Mouse (Mus musculus): Measurements from ENCODE around the gene Gm4353. TPM values are rescaled to one million over a fixed set of nuclear protein-coding genes. Genes with fewer than 3 reads are reported as not detected.

The Gm4353 gene
- total and polyA plus RNA-seq, 3 experiments, result 1.4 to 2.0 TPM; not detected in 1

GRCm38 (mm10) chr7:116124057-116124456 lies 39.6 kb upstream of the Gm4353 start:
- ATAC-seq (ENCODE audit: extremely low read depth, insufficient number of reproducible peaks, low FRiP score, poor library complexity, severe bottlenecking), result no peak
- H3K4me3 ChIP-seq (ENCODE audit: low read depth, low read length), result no peak overlapping the region
- no peaks in the 10 kb centered on the region for H3K4me1 ChIP-seq (ENCODE audit: insufficient read depth, low read depth, low read length)
- H3K9me3 ChIP-seq (replicated peaks), result no peaks in the 10 kb centered on the region; the same call in 1 of the 2 replicates
- no peaks in the 10 kb centered on the region for H3K27me3 ChIP-seq (ENCODE audit: insufficient read depth, low read length)
- peaks cover 57% of the 10 kb centered on the region for H3K36me3 ChIP-seq (replicated peaks)
- no peak for DNase-seq (ENCODE audit: low spot score)
- no peak for TF ChIP-seq GATA2 (IDR thresholded peaks at IDR 0.05; ENCODE audit: borderline replicate concordance, low read depth, low read length)
- TF ChIP-seq TAL1 (conservative IDR thresholded peaks at IDR 0.05; ENCODE audit: low read depth, low read length), result no peak
- no peak for TF ChIP-seq CTCF (IDR thresholded peaks at IDR 0.05; ENCODE audit: low read depth, low read length)
- TF ChIP-seq POLR2AphosphoS5 (IDR thresholded peaks at IDR 0.05; ENCODE audit: insufficient replicate concordance, low read depth, low read length), result no peak
- no peak for TF ChIP-seq GATA1 (IDR thresholded peaks at IDR 0.05; ENCODE audit: borderline replicate concordance, low read length)

GRCm38 (mm10) chr7:116123597-116123985 lies 39.2 kb upstream of the Gm4353 start:
- no peak for TF ChIP-seq GATA2 (IDR thresholded peaks at IDR 0.05; ENCODE audit: borderline replicate concordance, low read depth, low read length)
- DNase-seq (ENCODE audit: low spot score) (no peak), ATAC-seq (ENCODE audit: extremely low read depth, insufficient number of reproducible peaks, low FRiP score, poor library complexity, severe bottlenecking) (no peak)
- peaks cover 52% of the 10 kb centered on the region for H3K36me3 ChIP-seq (replicated peaks)
- H3K27me3 ChIP-seq (ENCODE audit: insufficient read depth, low read length), result no peaks in the 10 kb centered on the region
- no peak overlapping the region for H3K4me3 ChIP-seq (ENCODE audit: low read depth, low read length)
- H3K4me1 ChIP-seq (ENCODE audit: insufficient read depth, low read depth, low read length), result no peaks in the 10 kb centered on the region
- H3K9me3 ChIP-seq (replicated peaks), result no peaks in the 10 kb centered on the region; the same call in 1 of the 2 replicates

- Histone ChIP-seq H3K9me3 (replicated peaks) (no peaks in the 10 kb centered on the region; the same call in 1 of the 2 replicates), H3K4me3 (ENCODE audit: low read depth, low read length) (no peak overlapping the region), H3K4me1 (ENCODE audit: insufficient read depth, low read depth, low read length) (no peaks in the 10 kb centered on the region), H3K36me3 (replicated peaks) (peaks cover 47% of the 10 kb centered on the region), H3K27me3 (ENCODE audit: insufficient read depth, low read length) (no peaks in the 10 kb centered on the region)
- TF ChIP-seq TAL1 (conservative IDR thresholded peaks at IDR 0.05; ENCODE audit: low read depth, low read length) (no peak), GATA1 (IDR thresholded peaks at IDR 0.05; ENCODE audit: borderline replicate concordance, low read length) (no peak), POLR2AphosphoS5 (IDR thresholded peaks at IDR 0.05; ENCODE audit: insufficient replicate concordance, low read depth, low read length) (no peak), GATA2 (IDR thresholded peaks at IDR 0.05; ENCODE audit: borderline replicate concordance, low read depth, low read length) (no peak), CTCF (IDR thresholded peaks at IDR 0.05; ENCODE audit: low read depth, low read length) (no peak)
- DNase-seq (ENCODE audit: low spot score) (no peak), ATAC-seq (ENCODE audit: extremely low read depth, insufficient number of reproducible peaks, low FRiP score, poor library complexity, severe bottlenecking) (no peak)
Observed at GRCm38 (mm10) chr7:116122981-116123596, 38.7 kb upstream of the Gm4353 start.

GRCm38 (mm10) chr7:116121202-116121601 lies 36.8 kb upstream of the Gm4353 start:
- ATAC-seq (ENCODE audit: extremely low read depth, insufficient number of reproducible peaks, low FRiP score, poor library complexity, severe bottlenecking), result no peak
- Histone ChIP-seq H3K4me3 (ENCODE audit: low read depth, low read length) (no peak overlapping the region), H3K36me3 (replicated peaks) (peaks cover 28% of the 10 kb centered on the region), H3K27me3 (ENCODE audit: insufficient read depth, low read length) (peaks cover 5% of the 10 kb centered on the region; the same call in 1 of the 2 replicates), H3K9me3 (replicated peaks) (no peaks in the 10 kb centered on the region; the same call in 1 of the 2 replicates), H3K4me1 (ENCODE audit: insufficient read depth, low read depth, low read length) (no peaks in the 10 kb centered on the region)
- TF ChIP-seq CTCF (IDR thresholded peaks at IDR 0.05; ENCODE audit: low read depth, low read length), result no peak
- TF ChIP-seq TAL1 (conservative IDR thresholded peaks at IDR 0.05; ENCODE audit: low read depth, low read length), result no peak
- no peak for TF ChIP-seq GATA2 (IDR thresholded peaks at IDR 0.05; ENCODE audit: borderline replicate concordance, low read depth, low read length)
- no peak for TF ChIP-seq GATA1 (IDR thresholded peaks at IDR 0.05; ENCODE audit: borderline replicate concordance, low read length)
- no peak for TF ChIP-seq POLR2AphosphoS5 (IDR thresholded peaks at IDR 0.05; ENCODE audit: insufficient replicate concordance, low read depth, low read length)
- DNase-seq (ENCODE audit: low spot score), result no peak

- H3K27me3 ChIP-seq (ENCODE audit: insufficient read depth, low read length), result peaks cover 8% of the 10 kb centered on the region; the same call in 1 of the 2 replicates
- no peaks in the 10 kb centered on the region for H3K4me1 ChIP-seq (ENCODE audit: insufficient read depth, low read depth, low read length)
- TF ChIP-seq CTCF (IDR thresholded peaks at IDR 0.05; ENCODE audit: low read depth, low read length), result no peak
- no peak for TF ChIP-seq POLR2AphosphoS5 (IDR thresholded peaks at IDR 0.05; ENCODE audit: insufficient replicate concordance, low read depth, low read length)
- no peak for TF ChIP-seq GATA2 (IDR thresholded peaks at IDR 0.05; ENCODE audit: borderline replicate concordance, low read depth, low read length)
- no peak for TF ChIP-seq TAL1 (conservative IDR thresholded peaks at IDR 0.05; ENCODE audit: low read depth, low read length)
- TF ChIP-seq GATA1 (IDR thresholded peaks at IDR 0.05; ENCODE audit: borderline replicate concordance, low read length), result no peak
- H3K9me3 ChIP-seq (replicated peaks), result no peaks in the 10 kb centered on the region; the same call in 1 of the 2 replicates
- no peak overlapping the region for H3K4me3 ChIP-seq (ENCODE audit: low read depth, low read length)
- no peak for DNase-seq (ENCODE audit: low spot score)
- ATAC-seq (ENCODE audit: extremely low read depth, insufficient number of reproducible peaks, low FRiP score, poor library complexity, severe bottlenecking), result no peak
- H3K36me3 ChIP-seq (replicated peaks), result peaks cover 25% of the 10 kb centered on the region
Observed at GRCm38 (mm10) chr7:116120737-116121136, 36.3 kb upstream of the Gm4353 start.

- no peaks in the 10 kb centered on the region; the same call in 1 of the 2 replicates for H3K9me3 ChIP-seq (replicated peaks)
- H3K4me3 ChIP-seq (ENCODE audit: low read depth, low read length), result no peak overlapping the region
- DNase-seq (ENCODE audit: low spot score) (no peak), ATAC-seq (ENCODE audit: extremely low read depth, insufficient number of reproducible peaks, low FRiP score, poor library complexity, severe bottlenecking) (no peak)
- peaks cover 12% of the 10 kb centered on the region for H3K36me3 ChIP-seq (replicated peaks)
- TF ChIP-seq TAL1 (conservative IDR thresholded peaks at IDR 0.05; ENCODE audit: low read depth, low read length), result no peak
- TF ChIP-seq GATA2 (IDR thresholded peaks at IDR 0.05; ENCODE audit: borderline replicate concordance, low read depth, low read length), result no peak
- no peak for TF ChIP-seq CTCF (IDR thresholded peaks at IDR 0.05; ENCODE audit: low read depth, low read length)
- TF ChIP-seq POLR2AphosphoS5 (IDR thresholded peaks at IDR 0.05; ENCODE audit: insufficient replicate concordance, low read depth, low read length), result no peak
- TF ChIP-seq GATA1 (IDR thresholded peaks at IDR 0.05; ENCODE audit: borderline replicate concordance, low read length), result no peak
- H3K27me3 ChIP-seq (ENCODE audit: insufficient read depth, low read length), result peaks cover 13% of the 10 kb centered on the region; the same call in 1 of the 2 replicates
- no peaks in the 10 kb centered on the region for H3K4me1 ChIP-seq (ENCODE audit: insufficient read depth, low read depth, low read length)
Observed at GRCm38 (mm10) chr7:116119306-116119857, 34.9 kb upstream of the Gm4353 start.

Data from G1E (cell line).